Mouse (Mus musculus) gastrocnemius, adult 2 months (tissue): ENCODE data around the gene Syn3. TPM values are rescaled to one million over a fixed set of nuclear protein-coding genes. Genes with fewer than 3 reads are reported as not detected.

Source experiments
- DNase-seq: peaks from one replicate; pipeline ENCODE4 v3.0.0; 2022
- H3K27ac ChIP-seq: fragments of 200-600 bp; 2 replicates; pipeline ENCODE4 v1.8.1; 2022; ENCODE audit warnings: mild to moderate bottlenecking
- H3K4me3 ChIP-seq: fragments of 200-600 bp; 2 replicates; pipeline ENCODE4 v1.8.1; 2022; ENCODE audit warnings: mild to moderate bottlenecking, moderate library complexity
- CTCF ChIP-seq: fragments of 200-600 bp; IDR thresholded peaks from 2 replicates; pipeline ENCODE4 v1.8.1; 2022; ENCODE audit warnings: antibody characterized with exemption, mild to moderate bottlenecking, moderate library complexity
- intact Hi-C: fragments of 180-260 bp; cut with DNase I; formaldehyde crosslinking; loops from one replicate; pipeline ENCODE4 v1.15.1; 2025
- total RNA-seq, 2 experiments: library from RNA; stranded (reverse); gene quantifications; 2 replicates each; pipeline ENCODE4 v1.2.3; 2021

The Syn3 gene
- total RNA-seq, 2 experiments from 2014 or later, result 0.28 TPM

DNA sequence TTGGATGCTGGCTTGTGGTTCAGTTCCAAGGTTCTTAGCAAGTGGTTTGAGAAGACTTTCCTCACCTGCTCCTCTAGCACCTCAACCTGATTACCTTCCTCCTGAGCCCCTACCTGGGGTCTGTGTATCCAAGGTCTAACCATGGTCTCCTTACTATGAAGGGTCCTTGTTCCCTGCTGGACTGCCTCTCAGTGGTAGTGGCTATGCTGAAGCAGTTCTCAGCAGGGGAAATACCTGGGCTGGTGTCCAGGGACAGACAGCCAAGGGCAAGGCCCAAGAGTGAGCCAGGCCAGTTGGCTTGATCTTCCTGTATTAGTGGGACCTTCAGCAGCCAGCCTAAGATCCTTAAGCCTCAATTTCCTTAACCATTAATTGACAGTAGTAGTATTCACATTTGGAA lies 294.8 kb downstream of the Syn3 start:
- intact Hi-C loops, result no loop called here
- H3K4me3 ChIP-seq, result no peak overlapping the region
- H3K27ac ChIP-seq, result peak overlapping the region; percentile 66
- TF ChIP-seq CTCF, result no peak
- DNase-seq, result peak; percentile 88

- Histone ChIP-seq H3K4me3 (no peak overlapping the region), H3K27ac (peak overlapping the region; percentile 66)
- intact Hi-C loops, result no loop called here
- peak; percentile 24 for DNase-seq
- no peak for TF ChIP-seq CTCF
These were observed 295.5 kb downstream of the Syn3 start for GRCm38 (mm10) chr10:86203175-86203574.

DNA sequence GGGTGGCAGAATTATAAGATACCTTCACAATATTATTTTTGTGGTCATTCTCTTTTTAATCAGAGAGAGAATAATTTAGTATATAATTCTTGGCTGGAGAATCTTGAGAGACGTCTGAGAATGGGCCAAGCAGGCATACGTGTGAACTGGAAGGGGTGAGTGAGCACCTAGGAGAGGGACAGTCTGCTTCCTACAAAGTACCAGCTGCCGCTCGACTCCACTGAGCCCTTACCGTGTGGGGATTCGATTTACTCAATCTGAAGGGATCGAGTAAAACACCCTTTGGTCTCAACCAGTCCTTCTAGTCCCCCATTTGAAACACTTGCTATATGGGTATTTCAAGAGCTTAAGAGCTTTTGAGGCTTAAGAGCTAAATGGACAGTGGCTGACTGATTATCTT lies 296.9 kb downstream of the Syn3 start:
- no peak overlapping the region for H3K4me3 ChIP-seq
- no peak for DNase-seq
- TF ChIP-seq CTCF, result no peak
- H3K27ac ChIP-seq, result no peak overlapping the region
- intact Hi-C loops, result no loop called here

DNA sequence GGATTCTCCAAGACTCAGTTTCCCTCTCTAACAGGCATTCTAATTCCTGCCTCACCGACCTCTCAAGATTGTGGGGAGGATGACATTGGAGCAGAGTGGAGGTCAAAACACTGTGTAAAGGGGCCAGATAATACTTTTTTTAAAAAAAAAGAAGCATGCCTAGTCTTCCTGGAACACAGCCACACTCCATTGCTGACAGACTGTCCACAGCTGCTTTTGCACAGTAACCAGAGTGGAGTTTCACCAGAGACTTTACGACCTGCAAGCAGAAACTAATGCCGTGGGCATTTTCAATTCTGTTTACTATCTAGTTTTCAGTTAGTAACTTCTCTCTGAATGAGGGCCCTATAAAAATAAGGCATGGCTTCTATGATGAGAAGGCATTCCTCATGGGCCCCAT lies 297.7 kb downstream of the Syn3 start:
- TF ChIP-seq CTCF, result no peak
- Histone ChIP-seq H3K4me3 (no peak overlapping the region), H3K27ac (peak overlapping the region; percentile 24; the same call in 1 of the 2 replicates)
- intact Hi-C loops, result no loop called here
- peak; percentile 27 for DNase-seq

- TF ChIP-seq CTCF, result no peak
- intact Hi-C loops, result no loop called here
- DNase-seq, result no peak
- H3K27ac ChIP-seq, result no peak overlapping the region
- no peak overlapping the region for H3K4me3 ChIP-seq
These were observed 302.2 kb downstream of the Syn3 start for GRCm38 (mm10) chr10:86196414-86197025.

DNA sequence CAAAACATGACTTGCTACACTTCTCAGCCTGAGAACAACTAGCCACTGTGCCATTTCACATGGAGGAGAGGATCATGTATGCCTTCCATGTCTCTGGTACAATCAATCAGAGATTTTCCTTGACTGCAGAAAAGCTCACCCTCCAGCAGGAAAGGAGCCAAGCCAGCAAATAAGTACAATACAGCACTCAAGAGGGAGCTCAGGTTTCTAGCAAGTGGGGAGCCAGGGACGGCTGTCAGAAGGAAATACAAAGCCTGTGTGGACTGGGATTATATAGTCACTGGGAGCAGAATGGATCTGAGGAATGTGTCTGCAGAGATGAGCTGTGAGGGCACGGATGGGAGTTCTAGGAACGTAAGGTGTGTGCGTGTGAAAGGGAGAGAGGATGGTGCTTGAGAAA lies 304.0 kb downstream of the Syn3 start:
- DNase-seq, result peak; percentile 22
- intact Hi-C loops, result no loop called here
- H3K27ac ChIP-seq, result no peak overlapping the region
- no peak for TF ChIP-seq CTCF
- H3K4me3 ChIP-seq, result no peak overlapping the region

- Histone ChIP-seq H3K27ac (peak overlapping the region; percentile 35; the same call in 1 of the 2 replicates), H3K4me3 (no peak overlapping the region)
- intact Hi-C loops, result no loop called here
- peak; percentile 39 for DNase-seq
- no peak for TF ChIP-seq CTCF
These were observed 304.7 kb downstream of the Syn3 start for GRCm38 (mm10) chr10:86193863-86194434.

DNA sequence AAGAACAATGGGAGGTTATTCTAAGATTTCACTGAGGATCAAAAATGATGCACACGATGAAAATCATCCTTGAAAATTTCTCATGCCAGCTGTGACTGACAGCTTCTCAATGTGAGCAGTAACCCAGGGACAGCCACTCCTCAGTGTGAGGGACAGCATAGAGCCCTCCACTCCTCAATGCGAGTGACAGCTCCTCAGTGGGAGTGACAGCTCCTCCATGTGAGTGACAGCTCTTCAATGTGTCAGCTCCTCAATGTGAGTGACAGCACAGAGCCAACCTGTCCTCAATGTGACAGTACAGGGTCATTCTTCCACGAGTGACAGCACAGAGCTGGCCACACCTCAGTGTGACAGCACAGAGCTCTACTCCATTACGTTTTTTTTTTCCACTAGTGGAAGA lies 310.1 kb downstream of the Syn3 start:
- intact Hi-C loops, result no loop called here
- no peak overlapping the region for H3K27ac ChIP-seq
- no peak for TF ChIP-seq CTCF
- DNase-seq, result no peak
- H3K4me3 ChIP-seq, result no peak overlapping the region

DNA sequence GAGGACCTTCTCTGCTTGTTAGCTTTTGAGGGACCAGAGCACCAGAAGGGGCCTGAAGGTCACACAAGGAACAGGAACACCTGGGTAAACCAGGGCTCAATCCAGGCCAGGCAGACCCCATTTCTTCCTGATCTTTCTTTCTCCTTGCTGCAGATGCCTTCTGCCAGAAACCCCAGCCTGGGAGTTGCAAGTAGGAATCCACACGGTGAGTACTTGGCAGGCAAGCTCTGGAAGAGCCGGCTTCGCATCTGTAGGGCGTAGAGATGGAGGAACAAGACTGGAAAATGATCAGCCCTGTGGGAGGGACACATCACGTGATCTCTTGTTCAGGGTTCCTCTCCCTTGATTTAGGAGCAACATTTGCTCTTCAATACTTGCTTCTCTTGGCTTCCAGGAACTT lies 310.8 kb downstream of the Syn3 start:
- intact Hi-C loops, result no loop called here
- no peak for DNase-seq
- TF ChIP-seq CTCF, result no peak

GRCm38 (mm10) chr10:86183148-86183885 lies 315.4 kb downstream of the Syn3 start:
- DNase-seq, result peak; percentile 30
- TF ChIP-seq CTCF, result no peak
- Histone ChIP-seq H3K27ac (peak overlapping the region; percentile 57; the same call in 1 of the 2 replicates), H3K4me3 (no peak overlapping the region)
- intact Hi-C loops, result loop anchor here (2.0 to 5.0 kb wide), 3 partner anchors 116 to 279 kb away; no protein-coding TSS in a partner anchor

More for the DNA sequence above, 310.8 kb downstream of the Syn3 start:
- no peak overlapping the region for H3K27ac ChIP-seq
- H3K4me3 ChIP-seq, result no peak overlapping the region

- intact Hi-C loops, result loop anchor here (1.0 to 5.0 kb wide), 4 partner anchors 113 to 281 kb away; no protein-coding TSS in a partner anchor
- DNase-seq, result peak; percentile 83
- TF ChIP-seq CTCF, result peak; percentile 79
- H3K4me3 ChIP-seq, result no peak overlapping the region
- H3K27ac ChIP-seq, result no peak overlapping the region; the same call in 1 of the 2 replicates
These were observed 316.4 kb downstream of the Syn3 start for GRCm38 (mm10) chr10:86182183-86182805.

- no peak for TF ChIP-seq CTCF
- Histone ChIP-seq H3K27ac (no peak overlapping the region), H3K4me3 (no peak overlapping the region)
- DNase-seq, result no peak
- intact Hi-C loops, result no loop called here
These were observed 322.3 kb downstream of the Syn3 start for GRCm38 (mm10) chr10:86176411-86176810.

DNA sequence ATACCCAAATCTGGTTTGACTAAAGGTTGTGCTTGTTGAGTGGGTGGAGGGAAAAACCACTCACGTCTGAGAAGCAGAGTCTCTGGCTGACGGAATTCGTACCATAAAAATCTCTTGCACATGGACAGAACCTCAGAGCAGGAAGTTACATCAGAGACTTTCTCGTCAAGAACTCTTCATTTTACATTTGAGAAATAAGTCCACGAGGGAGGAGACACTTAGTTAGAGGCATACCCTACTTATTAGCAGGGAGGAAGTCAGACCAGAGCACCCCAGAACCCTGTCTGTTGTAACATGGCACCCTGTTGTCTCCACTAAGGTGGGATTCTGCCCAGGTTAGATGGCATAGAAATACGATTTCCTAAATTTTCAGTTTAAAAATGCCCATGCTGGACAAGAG lies 324.7 kb downstream of the Syn3 start:
- intact Hi-C loops, result no loop called here
- no peak for DNase-seq
- no peak overlapping the region for H3K27ac ChIP-seq
- no peak for TF ChIP-seq CTCF
- no peak overlapping the region for H3K4me3 ChIP-seq
